Mouse (Mus musculus) myocyte (in vitro differentiated cells): ENCODE data around the gene Stat6. TPM values are rescaled to one million over a fixed set of nuclear protein-coding genes. Genes with fewer than 3 reads are reported as not detected.

ENCODE experiments used
- H3K27me3 ChIP-seq: one replicate; pipeline ENCODE4 v1.6.1; 2011; ENCODE audit not compliant: control insufficient read depth, insufficient read depth, insufficient read length
- H3K36me3 ChIP-seq: one replicate; pipeline ENCODE4 v1.6.1; 2011; ENCODE audit not compliant: control insufficient read depth, insufficient read depth
- H3K4me2 ChIP-seq: one replicate; pipeline ENCODE4 v1.6.1; 2011; ENCODE audit warnings: low read depth, control low read depth
- H3K4me3 ChIP-seq: one replicate; pipeline ENCODE4 v1.5.1; 2011; ENCODE audit warnings: mild to moderate bottlenecking, control low read depth, moderate library complexity
- H3K79me2 ChIP-seq: one replicate; pipeline ENCODE4 v1.6.1; 2011; ENCODE audit not compliant: control insufficient read depth, insufficient read depth
- H3ac ChIP-seq: one replicate; pipeline ENCODE4 v1.6.1; 2011; ENCODE audit not compliant: control insufficient read depth, insufficient read length
- CEBPB ChIP-seq: IDR thresholded peaks from 2 replicates; pipeline ENCODE4 v1.6.1; 2011; ENCODE audit warnings: mild to moderate bottlenecking, moderate library complexity; ENCODE audit not compliant: poor library complexity, insufficient read depth, severe bottlenecking
- E2F4 ChIP-seq: IDR thresholded peaks from one replicate; pipeline ENCODE4 v1.6.1; 2011; ENCODE audit warnings: mild to moderate bottlenecking, control low read depth, moderate library complexity; ENCODE audit not compliant: insufficient read depth
- MAX ChIP-seq: IDR thresholded peaks from one replicate; pipeline ENCODE4 v1.6.1; 2011; ENCODE audit warnings: low read depth, mild to moderate bottlenecking, control low read depth
- MYOD1 ChIP-seq, 3 experiments: IDR thresholded peaks; one replicate each; pipeline ENCODE4 v1.6.1; 2011; ENCODE audit warnings: control low read depth in 2 of 3, low read depth in 2 of 3, mild to moderate bottlenecking in 2 of 3, moderate library complexity in 1 of 3; ENCODE audit not compliant: insufficient read length in 2 of 3, control insufficient read depth in 1 of 3
- MYOG ChIP-seq, 3 experiments: IDR thresholded peaks; one replicate each; pipeline ENCODE4 v1.6.1; 2011; ENCODE audit warnings: control low read depth in 2 of 3, low read depth in 2 of 3, mild to moderate bottlenecking in 2 of 3; ENCODE audit not compliant: insufficient read length in 2 of 3, control insufficient read depth in 1 of 3, insufficient read depth in 1 of 3
- POLR2A ChIP-seq: IDR thresholded peaks from one replicate; pipeline ENCODE4 v1.6.1; 2011; ENCODE audit warnings: low read depth, mild to moderate bottlenecking, control low read depth, moderate library complexity; ENCODE audit not compliant: insufficient read length
- POLR2AphosphoS2 ChIP-seq: IDR thresholded peaks from one replicate; pipeline ENCODE4 v1.6.1; 2011; ENCODE audit warnings: low read depth, control low read depth; ENCODE audit not compliant: insufficient read length
- REST ChIP-seq: IDR thresholded peaks from one replicate; pipeline ENCODE4 v1.6.1; 2011; ENCODE audit warnings: mild to moderate bottlenecking, control low read depth, moderate library complexity; ENCODE audit not compliant: insufficient read depth, insufficient read length
- SRF ChIP-seq: IDR thresholded peaks from one replicate; pipeline ENCODE4 v1.6.1; 2011; ENCODE audit warnings: low read depth; ENCODE audit not compliant: control insufficient read depth, insufficient read length
- TCF12 ChIP-seq: IDR thresholded peaks from one replicate; pipeline ENCODE4 v1.6.1; 2011; ENCODE audit warnings: mild to moderate bottlenecking, control low read depth; ENCODE audit not compliant: poor library complexity, insufficient read depth, severe bottlenecking
- TCF3 ChIP-seq: IDR thresholded peaks from one replicate; pipeline ENCODE4 v1.6.1; 2011; ENCODE audit warnings: low read depth, control low read depth; ENCODE audit not compliant: insufficient read length
- USF1 ChIP-seq: IDR thresholded peaks from one replicate; pipeline ENCODE4 v1.6.1; 2011; ENCODE audit warnings: low read depth, mild to moderate bottlenecking, control low read depth, moderate library complexity
- polyA plus RNA-seq: library from polyadenylated mRNA; unstranded; fragments of >200 nt; fragmentation: generic; extraction: Trizol; gene quantifications from one replicate; pipeline ENCODE4 v1.2.1, GENCODE M21; 2012; ENCODE audit warnings: missing spikeins

The Stat6 gene
- polyA plus RNA-seq, 1 experiment: 0.26 TPM

- Histone ChIP-seq H3K27me3 (no peaks in the 10 kb centered on the region), H3ac (no peak overlapping the region), H3K4me2 (peak overlapping the region; percentile 35), H3K36me3 (no peaks in the 10 kb centered on the region), H3K4me3 (peak overlapping the region; percentile 42), H3K79me2 (no peaks in the 10 kb centered on the region)
- TF ChIP-seq POLR2A (no peak), MAX (no peak), CEBPB (no peak)
Observed at GRCm38 (mm10) chr10:127674046-127674655, 31.4 kb downstream of the Stat6 start.

DNA sequence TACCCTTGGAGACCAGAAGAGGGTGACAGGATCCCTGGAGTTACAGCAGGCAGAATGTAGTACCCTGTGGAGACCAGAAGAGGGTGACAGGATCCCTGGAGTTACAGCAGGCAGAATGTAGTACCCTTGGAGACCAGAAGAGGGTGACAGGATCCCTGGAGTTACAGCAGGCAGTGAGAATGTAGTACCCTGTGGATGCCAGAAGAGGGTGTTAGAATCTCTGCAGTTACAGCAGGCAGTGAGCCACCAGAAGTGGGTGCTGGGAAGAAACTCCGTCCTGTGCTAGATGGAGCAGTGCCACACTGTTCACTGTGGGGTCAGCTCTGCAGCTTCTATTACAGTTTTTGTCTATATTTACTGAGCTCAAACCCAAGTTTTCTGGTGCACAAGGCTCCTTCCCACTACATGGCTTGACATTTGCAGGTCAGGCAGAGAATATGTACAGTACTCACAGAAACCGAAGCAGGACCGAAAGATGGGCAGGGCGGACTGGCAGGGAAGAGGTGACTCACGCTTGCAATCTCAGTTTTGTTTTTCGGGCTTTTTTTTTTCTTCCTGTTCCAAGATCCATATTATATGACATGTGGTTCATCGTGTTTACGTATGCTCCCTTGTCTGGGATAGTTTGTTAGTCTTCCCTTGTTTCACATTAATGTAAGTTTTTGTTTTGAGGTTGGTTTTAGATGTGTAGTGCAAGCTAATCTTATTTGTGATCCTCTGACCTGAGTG is 32.2 kb downstream of the Stat6 start:
- Histone ChIP-seq H3K4me3 (peak overlapping the region; percentile 42), H3K27me3 (no peaks in the 10 kb centered on the region), H3K36me3 (no peaks in the 10 kb centered on the region), H3ac (no peak overlapping the region), H3K4me2 (peak overlapping the region; percentile 87), H3K79me2 (no peaks in the 10 kb centered on the region)
- peak; percentile 52 for TF ChIP-seq POLR2AphosphoS2
- peak; percentile 41 for TF ChIP-seq POLR2A
- TF ChIP-seq CEBPB: no peak

DNA sequence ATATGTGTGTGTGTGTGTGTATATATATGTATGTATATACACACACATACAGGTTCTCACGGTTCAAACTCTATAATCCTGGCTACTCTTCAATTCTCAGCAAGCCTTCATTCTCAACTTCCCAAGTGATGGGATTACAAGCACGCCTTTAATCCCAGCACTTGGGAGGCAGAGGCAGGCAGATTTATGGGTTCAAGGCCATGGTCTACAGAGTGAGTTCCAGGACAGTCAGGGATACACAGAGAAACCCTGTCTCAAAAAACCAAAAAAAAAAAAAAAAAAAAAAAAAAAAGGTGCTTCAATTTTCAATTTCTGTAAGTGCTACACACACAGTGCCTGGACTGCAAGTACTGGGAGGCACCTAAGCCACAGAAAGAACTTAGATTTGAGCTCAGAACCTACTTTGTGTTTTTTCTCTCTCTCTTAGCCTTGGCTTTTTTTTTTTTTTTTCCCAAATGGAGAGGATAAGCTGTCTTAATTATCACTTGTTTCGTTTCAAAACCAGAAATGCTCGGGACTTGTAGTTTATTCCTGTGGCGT is 33.1 kb downstream of the Stat6 start:
- TF ChIP-seq USF1 (no peak), MAX (no peak), TCF12 (no peak), REST (no peak), E2F4 (no peak), TCF3 (no peak), MYOD1 (IDR thresholded peaks at IDR 0.05; ENCODE audit: control insufficient read depth in 1 of 3, insufficient read length in 2 of 3, low read depth in 2 of 3) (no peak), CEBPB (no peak)
- peak overlapping the region; percentile 87 for H3K4me2 ChIP-seq
- H3ac ChIP-seq: no peak overlapping the region
- H3K4me3 ChIP-seq: peak overlapping the region; percentile 42
- H3K79me2 ChIP-seq: peaks cover 6% of the 10 kb centered on the region
- no peaks in the 10 kb centered on the region for H3K36me3 ChIP-seq
- no peaks in the 10 kb centered on the region for H3K27me3 ChIP-seq

DNA sequence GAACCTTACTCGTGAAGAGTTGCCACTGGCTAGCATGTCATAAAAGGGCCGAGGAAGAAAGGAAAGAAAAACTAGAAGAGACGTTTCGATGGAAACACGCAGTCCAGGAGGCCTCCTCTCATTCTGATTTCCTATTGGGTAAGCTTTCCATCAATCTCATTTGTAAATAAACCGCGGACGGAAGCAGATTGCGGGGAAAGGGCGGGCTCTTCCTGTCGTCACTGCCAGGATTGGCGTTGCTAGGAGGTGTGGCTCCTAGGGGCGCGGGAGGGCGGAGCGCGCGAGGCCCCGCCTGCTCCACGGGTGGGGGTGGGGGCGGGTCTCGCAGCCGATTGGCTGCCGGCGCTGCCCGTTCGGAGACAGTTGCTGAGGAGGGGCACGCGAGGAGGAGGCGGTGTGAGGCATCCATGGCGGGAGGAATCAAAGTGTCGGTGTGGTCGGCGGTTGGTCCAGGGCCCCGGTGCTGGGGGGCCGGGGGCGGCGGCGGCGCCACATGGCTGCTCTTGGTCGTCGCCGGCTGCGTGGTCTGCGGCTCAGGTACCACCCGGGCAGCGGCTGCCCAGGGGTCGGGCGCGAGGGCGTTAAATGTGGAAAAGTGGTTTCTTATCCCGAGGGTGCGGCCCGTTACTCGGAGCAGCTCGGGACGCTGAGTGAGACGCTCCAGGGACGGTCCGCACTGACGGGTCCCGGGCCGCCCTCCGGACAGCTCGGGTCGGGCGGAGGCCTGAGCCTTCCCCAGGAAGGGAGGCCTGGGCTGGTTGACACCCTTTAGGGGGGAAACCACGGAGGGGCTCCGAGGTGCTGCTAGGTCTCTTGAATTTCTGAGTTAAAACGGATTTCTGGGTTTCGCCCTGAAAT is 34.1 kb downstream of the Stat6 start:
- H3K4me3 ChIP-seq: peak overlapping the region; percentile 42
- no peak for TF ChIP-seq CEBPB
- TF ChIP-seq POLR2AphosphoS2: peak; percentile 83
- TF ChIP-seq POLR2A: peak; percentile 74
- no peak for TF ChIP-seq SRF
- TF ChIP-seq E2F4: peak; percentile 88
- TF ChIP-seq USF1: no peak
- TF ChIP-seq MYOD1 (IDR thresholded peaks at IDR 0.05; ENCODE audit: control insufficient read depth in 1 of 3, insufficient read length in 2 of 3, low read depth in 2 of 3): peak in 1 of 3 experiments; percentile 50
- peak in 1 of 3 experiments; percentile 60 for TF ChIP-seq MYOG (IDR thresholded peaks at IDR 0.05; ENCODE audit: control insufficient read depth in 1 of 3, insufficient read depth in 1 of 3, insufficient read length in 2 of 3, low read depth in 2 of 3)
- H3ac ChIP-seq: peak overlapping the region; percentile 17
- peak overlapping the region; percentile 98 for H3K4me2 ChIP-seq
- no peaks in the 10 kb centered on the region for H3K36me3 ChIP-seq
- no peaks in the 10 kb centered on the region for H3K27me3 ChIP-seq
- H3K79me2 ChIP-seq: peaks cover 12% of the 10 kb centered on the region
